8 mouse cellular contexts compared by ENCODE assay signal in the genomic region with DNA sequence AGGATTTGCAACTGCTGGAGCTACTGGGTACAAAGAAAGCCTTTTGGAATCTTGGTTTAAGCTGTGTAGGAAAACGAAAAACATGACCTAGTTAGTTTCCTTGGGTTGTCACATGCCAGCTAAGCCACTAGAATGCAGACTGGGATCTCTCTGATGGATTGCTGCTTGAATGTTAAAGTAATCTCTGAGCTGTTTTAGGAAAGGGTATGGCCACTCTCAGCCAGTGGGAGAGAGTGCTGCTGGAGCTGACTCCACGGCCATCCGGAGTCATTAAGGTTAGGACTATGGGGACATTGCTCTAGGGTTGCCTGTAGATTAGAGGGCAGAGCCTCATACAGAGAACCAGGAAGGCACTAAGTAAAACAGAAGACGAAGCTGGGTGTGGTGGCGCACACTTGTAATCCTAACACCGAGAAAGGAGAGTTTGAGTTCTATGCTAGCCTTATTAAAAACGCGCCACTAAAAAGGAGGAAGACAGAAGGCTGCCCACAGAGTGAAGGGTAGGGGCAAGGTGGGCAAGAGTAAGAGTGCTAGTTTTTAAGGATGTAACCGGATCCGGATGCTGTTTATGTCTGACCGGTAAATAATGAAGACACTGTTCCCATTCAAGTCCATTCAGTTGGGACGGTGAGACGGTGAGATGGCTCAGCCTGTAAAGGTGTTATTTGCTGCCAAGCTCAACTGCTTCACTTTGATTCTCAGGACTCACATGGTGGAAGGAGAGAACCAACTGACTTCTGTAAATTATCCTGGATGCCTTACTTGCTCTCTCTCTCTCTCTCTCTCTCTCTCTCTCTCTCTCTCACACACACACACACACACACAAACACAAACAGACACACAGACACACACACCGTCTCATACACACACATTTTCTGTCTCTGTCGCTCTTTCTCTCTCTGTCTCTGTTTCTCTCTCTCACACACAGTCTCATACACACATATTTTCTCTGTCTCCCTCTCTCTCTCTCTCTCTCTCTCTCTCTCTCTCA. TPM values are rescaled to one million over a fixed set of nuclear protein-coding genes. Genes with fewer than 3 reads are reported as not detected.
A peak's percentile ranks its signal among the peaks of the same experiment; 100 is the strongest.
DNase-seq lines count a peak whose midpoint lies in the region; ATAC-seq lines count a peak whose summit lies in the region.

No protein-coding gene starts in this region.

- H3K9ac ChIP-seq in forebrain, embryonic 11.5 days (ENCODE audit: low read length), result peak overlapping the region; percentile 61
- peak overlapping the region; percentile 34 for H3K9ac ChIP-seq in intestine, embryonic 15.5 days

- H3K4me1 ChIP-seq in forebrain, embryonic 11.5 days (replicated peaks; ENCODE audit: control insufficient read depth, insufficient read depth, low read length), result no peaks in the 10 kb centered on the region; the same call in 1 of the 2 replicates
- H3K4me1 ChIP-seq in intestine, embryonic 15.5 days (replicated peaks), result no peaks in the 10 kb centered on the region

- peak overlapping the region; percentile 24 for H3K4me3 ChIP-seq in forebrain, embryonic 11.5 days (ENCODE audit: low read depth, low read length)
- peak overlapping the region; percentile 23; the same call in 1 of the 2 replicates for H3K4me3 ChIP-seq in intestine, embryonic 15.5 days (replicated peaks)
- peak overlapping the region; percentile 40 for H3K4me3 ChIP-seq in macrophage (ENCODE audit: inconsistent target)

- DNase-seq in kidney, adult 18-20 months, result peak; percentile 61
- no peak for DNase-seq in kidney, adult 8-10 months
- peak; percentile 6 for DNase-seq in R1 (ENCODE audit: low read depth, low spot score)
- peak; percentile 53 for DNase-seq in forebrain, embryonic 11.5 days (ENCODE audit: low spot score)
- DNase-seq in spleen, postnatal 36 days (ENCODE audit: low spot score in 2 of 2), result peak; percentile 6 to 16
- DNase-seq in frontal cortex, postnatal 14 days (ENCODE audit: low spot score in 2 of 2), result no peak

- no peaks in the 10 kb centered on the region for H3K9me3 ChIP-seq in forebrain, embryonic 11.5 days (ENCODE audit: control insufficient read depth, low read length)
- no peaks in the 10 kb centered on the region for H3K9me3 ChIP-seq in intestine, embryonic 15.5 days

- H3K27me3 ChIP-seq in forebrain, embryonic 11.5 days (ENCODE audit: control insufficient read depth, insufficient read depth, low read length), result peaks cover 9% of the 10 kb centered on the region; the same call in 1 of the 2 replicates
- H3K27me3 ChIP-seq in intestine, embryonic 15.5 days (replicated peaks), result no peaks in the 10 kb centered on the region; the same call in 1 of the 2 replicates

- 31% methylated on average over 15 of the region's 15 CpGs for WGBS in forebrain, embryonic 11.5 days
- 31% methylated on average over 15 of the region's 15 CpGs for WGBS in intestine, embryonic 15.5 days
- 44% methylated on average over 13 of the region's 15 CpGs for WGBS in macrophage (ENCODE audit: missing documents)

- ATAC-seq in forebrain, embryonic 11.5 days (replicated peaks; ENCODE audit: low FRiP score), result peak; percentile 24
- ATAC-seq in intestine, embryonic 15.5 days, result peak; percentile 60

- peak overlapping the region; percentile 89 for H3K27ac ChIP-seq in forebrain, embryonic 11.5 days (ENCODE audit: low read depth, low read length)
- H3K27ac ChIP-seq in intestine, embryonic 15.5 days, result peak overlapping the region; percentile 93
- peak overlapping the region; percentile 83 for H3K27ac ChIP-seq in macrophage

- H3K4me2 ChIP-seq in forebrain, embryonic 11.5 days (ENCODE audit: low read depth, low read length, severe bottlenecking), result peak overlapping the region; percentile 56
- H3K4me2 ChIP-seq in intestine, embryonic 15.5 days (replicated peaks), result peak overlapping the region; percentile 56

- H3K36me3 ChIP-seq in forebrain, embryonic 11.5 days (ENCODE audit: control insufficient read depth, insufficient read depth, low read length), result no peaks in the 10 kb centered on the region
- H3K36me3 ChIP-seq in intestine, embryonic 15.5 days, result no peaks in the 10 kb centered on the region
- H3K36me3 ChIP-seq in macrophage (ENCODE audit: inconsistent target), result no peaks in the 10 kb centered on the region

- H3K79me2 ChIP-seq in macrophage (ENCODE audit: inconsistent target), result no peaks in the 10 kb centered on the region

RNA-seq across cellular contexts. Expression of a gene that starts 37.3 kb away (rescaled TPM):
- 193 and 198 TPM in 2 replicates for polyA plus RNA-seq in forebrain, embryonic 11.5 days (2014; fragmentation: Nextera tagmentation; extraction: Ambion mirVana)
- 112 and 128 TPM in 2 replicates for polyA plus RNA-seq in intestine, embryonic 15.5 days (2015; fragmentation: Nextera tagmentation; extraction: Ambion mirVana)
- total RNA-seq in macrophage (2018; cell fraction: chromatin; rRNA removed), result 100 to 1,000 TPM; 145 to 573 (median 205) TPM
- 100 to 1,000 TPM; 102 to 274 (median 170) TPM for total RNA-seq in macrophage (2018; cell fraction: cytosol; rRNA removed)
- 100 to 1,000 TPM; 109 to 327 (median 189) TPM for total RNA-seq in macrophage (2018; cell fraction: nucleus; rRNA removed)
- 152 to 160 TPM (median 158 TPM) in 3 replicates for polyA plus RNA-seq in macrophage (2018)

Comparison
In these comparisons a context has a peak if more than half of its experiments do, and no peak if none do; other contexts are left out.
1. DNase-seq: peak in kidney, adult 18-20 months (single experiment), R1 (single experiment), forebrain, embryonic 11.5 days (single experiment) and spleen, postnatal 36 days (2 of 2); none in kidney, adult 8-10 months (0 of 2) and frontal cortex, postnatal 14 days (0 of 2).
2. Peak in every context shown above with its lines, with median percentiles within 50 percentile points of each other: H3K27ac ChIP-seq and H3K4me3 ChIP-seq.